Mouse (Mus musculus) A20 (cell line): Measurements from ENCODE around the gene Gpr158.
"Not testable (repeated sequence)": the region's sequence is repeated elsewhere in the genome, so short reads cannot be mapped to it uniquely, and the experiment has no call there.

Source experiments
- DNase-seq: peaks from one replicate; pipeline ENCODE4 v3.0.0-alpha.2; 2011; ENCODE audit warnings: low read depth, low spot score

Gpr158 gene

DNA sequence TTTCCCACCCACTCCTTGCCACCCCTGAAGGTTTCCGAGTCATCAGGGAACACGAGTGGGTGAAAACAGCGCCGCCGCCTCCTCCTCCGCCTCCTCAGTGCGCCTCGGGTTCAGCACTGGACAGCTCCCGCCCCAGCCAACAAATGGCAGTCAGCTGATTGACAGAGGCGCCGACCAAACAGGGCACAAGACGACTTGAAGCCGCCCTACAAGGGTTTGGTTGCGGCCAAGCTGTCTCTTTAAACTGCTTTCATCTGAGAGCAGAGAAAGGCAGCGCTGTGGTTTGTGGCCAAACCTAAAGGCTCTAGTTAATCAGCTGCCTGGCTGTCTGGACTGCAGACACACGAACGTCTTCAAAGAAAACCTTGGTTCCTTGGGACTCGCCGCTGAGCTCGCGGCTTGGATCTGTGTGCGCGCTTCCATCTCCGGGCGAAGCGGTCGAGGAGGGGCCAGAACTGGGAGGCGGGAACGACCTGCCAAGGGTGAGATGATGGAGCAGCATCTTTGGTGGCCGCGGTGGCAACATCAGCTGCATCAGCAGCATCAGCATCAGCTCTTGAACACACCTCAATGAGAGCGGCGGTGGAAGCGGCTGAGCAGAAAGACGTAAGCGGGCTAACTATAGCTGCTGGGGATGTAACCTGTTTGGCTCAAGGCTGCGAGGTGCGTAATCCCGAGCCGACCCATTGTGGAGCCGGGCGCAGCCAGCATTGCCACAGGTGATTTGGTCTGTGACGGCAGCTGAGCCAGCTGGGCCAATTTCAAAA is at the start of gene Gpr158:
Gpr158 (plus strand) TSS at position 198 of the 767 bp plus-strand sequence.
- DNase-seq: no peak

DNA sequence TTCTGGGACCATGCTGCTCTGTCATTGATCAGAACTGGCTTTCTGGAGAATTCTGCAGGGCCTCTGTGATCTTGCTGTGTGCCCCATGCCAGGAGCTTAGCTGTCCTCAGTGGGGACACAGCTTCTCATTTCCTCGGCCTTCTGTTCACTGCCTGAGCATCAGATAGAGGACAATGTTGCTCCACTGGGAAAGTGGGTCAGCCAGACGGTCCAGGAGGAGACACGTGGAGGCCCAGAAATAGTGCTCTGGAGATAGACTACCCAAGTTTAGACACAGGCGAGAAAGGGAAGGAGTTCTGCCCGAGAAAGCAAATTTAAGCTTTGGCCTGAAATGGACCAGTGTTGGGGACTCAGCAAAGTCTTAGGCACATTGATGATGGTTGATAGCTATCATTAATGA is 23.5 kb upstream of the Gpr158 start:
- DNase-seq: no peak

DNA sequence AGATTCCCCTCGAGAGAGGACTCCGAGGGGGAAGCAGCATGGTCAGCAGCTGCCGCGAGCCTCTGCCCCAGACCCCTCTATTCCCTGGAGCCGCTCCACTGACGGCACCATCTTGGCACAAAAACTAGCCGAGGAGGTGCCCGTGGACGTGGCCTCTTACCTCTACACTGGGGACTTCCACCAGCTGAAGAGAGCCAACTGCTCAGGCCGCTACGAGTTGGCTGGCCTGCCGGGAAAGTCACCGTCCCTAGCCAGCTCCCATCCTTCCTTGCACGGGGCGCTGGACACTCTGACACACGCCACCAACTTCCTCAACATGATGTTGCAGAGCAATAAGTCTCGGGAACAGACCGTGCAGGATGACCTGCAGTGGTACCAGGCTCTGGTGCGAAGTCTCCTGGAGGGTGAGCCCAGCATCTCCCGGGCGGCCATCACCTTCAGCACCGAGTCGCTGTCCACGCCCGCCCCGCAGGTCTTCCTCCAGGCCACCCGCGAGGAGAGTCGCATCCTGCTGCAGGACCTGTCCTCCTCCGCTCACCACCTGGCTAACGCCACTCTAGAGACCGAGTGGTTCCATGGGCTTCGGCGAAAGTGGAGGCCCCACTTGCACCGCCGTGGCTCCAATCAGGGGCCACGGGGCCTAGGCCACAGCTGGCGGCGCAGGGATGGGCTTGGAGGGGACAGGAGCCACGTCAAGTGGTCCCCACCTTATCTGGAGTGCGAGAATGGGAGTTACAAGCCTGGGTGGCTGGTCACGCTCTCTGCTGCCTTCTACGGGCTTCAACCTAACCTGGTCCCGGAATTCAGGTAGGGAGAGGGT is 1.2 kb downstream of the Gpr158 start:
- no peak for DNase-seq

DNA sequence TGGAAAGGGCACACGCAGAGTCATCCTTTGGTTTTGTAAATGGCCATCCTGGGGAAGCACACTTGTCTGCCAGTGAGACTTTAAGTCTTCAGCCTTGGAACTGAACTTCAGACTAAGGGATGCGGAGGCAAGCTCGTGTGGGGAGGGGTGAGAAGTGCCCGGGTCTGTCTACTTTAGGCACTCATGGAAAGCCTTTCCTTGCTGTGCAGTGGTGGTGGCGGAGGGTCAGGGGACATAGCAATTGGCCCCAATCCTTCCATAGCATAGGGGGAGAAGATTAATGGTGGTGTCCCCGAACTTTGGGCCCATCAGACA is 1.8 kb downstream of the Gpr158 start:
- DNase-seq: no peak

DNA sequence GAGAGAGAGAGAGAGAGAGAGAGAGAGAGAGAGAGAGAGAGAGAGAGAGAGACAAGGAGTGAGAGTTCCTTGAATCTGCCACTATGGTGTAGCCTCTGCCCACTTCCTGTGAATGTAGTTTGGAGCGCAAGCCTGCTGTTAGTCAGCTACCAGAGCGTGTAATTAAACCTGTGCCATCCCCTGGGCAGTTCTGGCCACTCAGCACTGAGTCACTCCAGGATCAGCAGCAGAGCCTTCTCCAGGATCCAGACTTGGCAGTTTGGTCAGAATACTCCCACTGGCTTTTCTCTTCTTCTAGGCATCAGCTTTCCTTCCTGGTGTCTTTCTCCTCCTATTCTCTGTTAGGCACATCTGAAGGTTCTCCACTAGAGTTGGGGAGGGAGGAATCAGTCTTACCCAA is 2.2 kb downstream of the Gpr158 start:
- no peak for DNase-seq

DNA sequence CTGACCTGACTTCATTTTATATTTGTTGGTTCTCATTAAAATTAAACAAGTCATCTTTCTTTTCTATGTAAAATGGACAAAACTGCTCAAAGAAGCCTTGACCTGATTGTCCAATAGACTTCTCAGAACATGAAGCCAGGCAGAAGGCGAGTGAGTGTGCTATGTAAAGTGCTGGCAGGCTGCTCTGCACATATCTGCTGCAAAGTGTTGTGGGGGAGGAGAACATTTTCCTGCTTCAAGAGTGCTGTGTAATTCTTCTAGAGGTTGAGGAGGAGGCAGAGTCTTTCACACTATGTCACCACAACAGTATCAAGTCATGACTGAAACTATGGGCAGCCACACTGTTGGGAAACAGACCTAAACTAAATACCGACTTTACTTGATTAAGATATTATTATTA is 12.2 kb downstream of the Gpr158 start:
- DNase-seq: no peak

DNA sequence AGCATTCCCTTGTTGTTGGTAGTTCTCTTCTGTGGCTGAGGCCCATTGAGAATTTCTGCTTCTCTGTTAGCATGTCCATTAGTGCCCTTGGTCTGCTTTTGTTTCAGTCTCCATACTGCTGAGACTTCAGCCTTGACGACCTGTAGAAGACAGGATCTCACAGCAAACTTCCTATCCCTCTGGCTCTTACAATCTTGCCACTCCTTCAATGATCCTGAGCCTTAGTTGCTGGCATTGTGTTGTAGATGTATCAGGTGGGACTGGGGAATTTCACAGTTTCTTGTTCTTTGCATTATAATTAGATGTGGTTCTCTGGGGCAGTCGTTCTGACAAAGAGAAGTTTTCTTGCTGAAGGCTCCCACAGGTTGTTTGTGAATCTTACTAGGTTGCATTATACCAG is 25.4 kb downstream of the Gpr158 start:
- DNase-seq: no peak

DNA sequence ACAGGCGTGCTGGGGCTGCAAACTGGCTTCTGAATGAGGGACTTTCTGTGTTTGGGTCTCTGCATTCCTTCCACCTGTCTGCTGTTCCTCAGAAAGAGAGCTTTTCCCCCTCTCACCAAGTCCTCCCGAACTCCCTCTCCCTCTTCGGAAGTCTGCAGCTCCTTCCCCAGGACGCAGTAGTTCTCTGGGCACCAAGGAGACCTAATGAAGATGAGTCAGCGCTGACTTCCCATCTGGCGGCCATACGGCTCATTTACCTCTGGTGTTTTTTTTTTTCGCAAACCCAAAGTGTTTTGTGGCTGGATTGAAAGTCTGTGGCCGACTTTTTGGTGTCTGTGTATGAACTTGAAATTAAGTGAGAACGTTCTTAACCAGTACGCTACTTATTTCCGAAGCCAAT is 30.0 kb downstream of the Gpr158 start:
- DNase-seq: no peak

DNA sequence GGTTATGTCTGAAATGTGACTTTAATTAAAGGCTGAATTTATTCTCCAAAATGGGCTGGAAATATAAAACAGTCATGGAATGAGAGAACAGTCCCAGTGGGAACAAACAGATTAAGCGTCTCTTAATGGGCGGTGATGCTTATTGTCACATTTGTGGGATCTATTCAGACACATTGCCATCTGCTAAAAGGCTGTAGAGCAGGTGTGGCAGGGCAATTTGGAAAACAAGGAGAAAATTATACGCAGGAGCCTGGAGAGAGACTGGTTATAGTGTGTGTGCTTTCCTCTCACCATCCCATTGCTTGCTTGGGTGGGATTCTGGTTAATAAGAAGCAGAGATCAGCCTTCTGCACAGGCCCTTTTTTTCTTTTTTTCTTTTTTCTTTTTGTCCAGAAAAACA is 32.3 kb downstream of the Gpr158 start:
- no peak for DNase-seq

DNA sequence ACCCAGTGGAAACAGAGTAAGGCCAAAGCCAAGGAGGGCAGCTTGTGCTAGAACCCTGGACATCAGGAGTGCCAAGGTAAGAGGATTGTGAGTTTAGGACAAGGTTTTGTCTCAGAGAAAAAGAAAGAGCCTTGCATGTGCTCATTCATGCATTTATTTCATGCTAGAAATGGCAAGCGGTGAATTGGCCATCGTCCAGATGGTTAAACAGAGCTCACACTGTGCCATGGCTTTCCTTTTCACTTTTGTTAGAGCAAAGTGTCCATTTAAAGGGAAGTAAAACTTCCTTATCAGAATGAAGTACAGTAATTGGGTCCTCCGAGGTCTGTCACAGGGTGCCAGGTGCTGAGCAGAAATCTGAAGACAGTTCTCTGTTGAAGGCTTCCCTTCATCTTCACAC is 38.3 kb downstream of the Gpr158 start:
- peak; percentile 62 for DNase-seq

DNA sequence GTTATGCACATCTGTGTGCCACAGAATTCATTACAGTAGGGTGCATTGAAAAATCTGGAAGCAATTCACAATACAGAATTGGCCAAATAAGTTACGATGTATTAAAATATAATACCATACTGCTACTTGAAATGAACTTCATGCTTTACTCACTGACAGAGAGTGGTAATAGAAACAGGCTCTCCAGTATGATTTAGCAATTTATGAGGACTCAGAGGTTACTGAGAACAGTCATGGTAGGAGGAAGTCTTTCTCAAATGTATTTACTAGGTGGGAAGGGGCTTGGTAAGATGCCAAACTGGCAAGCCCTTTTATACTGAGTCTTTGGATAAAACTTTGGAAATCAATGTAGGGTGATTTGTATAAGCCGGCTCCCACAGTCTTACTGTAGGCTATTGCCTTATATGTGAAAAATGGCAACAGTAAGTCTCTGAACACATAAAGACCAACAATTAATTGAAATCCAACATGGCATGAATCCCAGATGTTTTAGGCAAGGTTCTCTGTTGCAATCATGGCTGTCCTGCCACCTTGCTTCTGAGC is 40.2 kb downstream of the Gpr158 start:
- no peak for DNase-seq

DNA sequence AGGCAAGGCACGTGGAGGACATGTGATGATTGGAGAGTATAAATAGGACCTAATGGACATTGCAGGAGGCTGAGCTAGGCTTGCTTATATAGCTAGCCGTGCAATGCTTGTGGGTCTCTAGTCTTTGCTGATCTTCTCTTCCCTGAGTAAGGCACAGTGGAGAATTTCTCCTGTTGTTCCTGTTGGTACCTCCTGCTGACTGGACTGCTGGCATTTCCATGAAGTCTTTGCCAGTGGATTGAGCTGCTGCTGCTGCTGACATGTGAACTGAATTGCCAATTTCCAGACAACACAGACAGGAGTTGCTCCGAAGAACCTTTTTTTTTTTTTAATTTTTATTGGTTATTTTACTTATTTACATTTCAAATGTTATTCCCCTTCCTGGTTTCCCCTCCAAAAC is 41.5 kb downstream of the Gpr158 start:
- no peak for DNase-seq

DNA sequence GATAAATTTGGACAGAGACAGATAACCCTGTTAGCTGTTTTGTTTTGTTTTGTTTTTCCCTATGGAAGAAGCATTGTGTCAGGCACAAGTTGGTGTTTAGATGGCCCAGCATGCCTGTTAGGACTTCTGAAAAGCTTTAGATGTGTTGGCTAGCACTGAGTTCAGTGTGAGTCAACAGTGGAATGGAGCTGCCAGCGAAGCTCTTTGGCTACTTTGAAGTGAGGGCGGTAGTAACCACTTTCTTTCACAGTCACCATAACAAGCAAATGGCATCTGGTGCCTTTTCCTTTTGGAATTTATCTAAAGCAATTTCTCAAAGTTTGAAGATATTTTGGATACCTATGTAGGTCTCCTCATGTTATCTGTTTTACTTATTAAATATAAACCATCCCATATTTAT is 62.9 kb downstream of the Gpr158 start:
- DNase-seq: no peak

DNA sequence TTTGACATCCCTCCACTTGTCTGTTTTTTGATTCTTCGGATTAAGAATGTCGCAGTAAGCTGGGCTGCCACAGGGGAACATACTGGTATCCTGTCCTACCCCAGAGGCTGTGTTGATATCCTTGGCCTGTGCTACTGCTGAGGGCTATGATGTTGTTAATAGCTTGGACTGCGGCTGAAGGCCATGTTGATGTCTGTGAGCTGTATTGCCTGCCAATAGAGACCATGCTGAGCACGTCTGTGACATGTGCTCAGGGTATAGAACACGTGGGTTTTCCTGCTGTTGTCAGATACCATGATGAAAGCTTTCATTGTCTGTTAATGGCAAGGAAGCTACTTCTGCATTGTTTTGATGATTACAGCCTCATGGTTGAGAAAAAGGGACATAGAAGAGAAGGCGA is 63.8 kb downstream of the Gpr158 start:
- DNase-seq: no peak

DNA sequence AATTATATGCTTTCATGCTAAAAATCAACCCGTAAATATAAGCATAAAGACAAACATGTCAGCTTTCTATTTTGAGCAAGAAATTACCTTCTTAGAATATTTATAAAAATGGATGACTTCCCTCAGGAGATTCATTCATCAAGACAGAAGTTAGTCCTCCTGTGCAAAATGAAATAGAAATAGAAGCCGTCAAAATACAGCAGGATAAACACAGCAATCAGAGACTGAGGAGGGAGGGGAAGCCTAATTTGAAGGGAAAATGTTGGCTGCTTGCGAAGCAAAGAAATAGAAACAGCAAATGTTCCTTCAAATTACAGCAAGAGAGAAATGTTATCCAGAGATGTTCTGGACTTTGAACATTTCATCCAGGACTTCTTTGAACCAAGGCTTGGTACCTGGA is 72.3 kb downstream of the Gpr158 start:
- DNase-seq: no peak

DNA sequence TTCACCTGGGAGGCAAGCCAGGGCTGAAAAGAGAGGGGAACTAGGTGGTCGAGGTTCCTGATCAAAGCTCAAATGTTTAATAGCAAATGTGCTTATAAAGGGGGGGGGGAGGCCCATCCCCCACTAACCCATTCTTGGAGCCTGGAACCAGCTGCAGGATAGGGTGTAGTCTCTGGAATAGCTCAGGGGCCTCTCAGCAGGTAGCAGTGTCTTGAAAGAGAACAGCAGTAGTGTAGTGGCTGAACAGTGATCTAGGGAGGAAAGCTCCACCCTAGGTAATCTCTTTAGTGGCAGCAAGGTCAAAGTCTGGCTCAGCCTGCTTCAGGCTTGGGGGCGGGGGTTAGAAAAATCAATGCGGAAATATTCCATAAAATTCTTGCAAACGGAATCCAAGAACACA is 93.3 kb downstream of the Gpr158 start:
- DNase-seq: not testable (repeated sequence)

DNA sequence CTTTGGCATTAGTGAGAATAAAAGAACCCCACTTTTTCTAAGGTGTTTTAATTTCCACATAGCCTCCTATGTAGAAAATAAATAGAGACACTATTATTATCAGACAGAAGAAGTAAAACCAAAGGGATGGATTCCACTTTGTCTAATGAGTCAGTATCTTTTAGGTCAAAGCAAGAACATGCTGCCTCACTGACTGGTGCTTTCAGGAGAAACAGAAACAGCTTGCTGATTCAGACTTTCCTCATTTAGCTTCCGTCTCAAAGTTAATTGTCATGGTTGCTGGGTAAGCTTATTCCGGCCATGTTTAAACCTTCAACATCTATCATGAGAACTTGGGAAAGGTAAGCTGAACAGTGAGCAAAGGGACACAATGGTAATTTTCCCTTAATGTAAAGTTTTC is 107.6 kb downstream of the Gpr158 start:
- no peak for DNase-seq

DNA sequence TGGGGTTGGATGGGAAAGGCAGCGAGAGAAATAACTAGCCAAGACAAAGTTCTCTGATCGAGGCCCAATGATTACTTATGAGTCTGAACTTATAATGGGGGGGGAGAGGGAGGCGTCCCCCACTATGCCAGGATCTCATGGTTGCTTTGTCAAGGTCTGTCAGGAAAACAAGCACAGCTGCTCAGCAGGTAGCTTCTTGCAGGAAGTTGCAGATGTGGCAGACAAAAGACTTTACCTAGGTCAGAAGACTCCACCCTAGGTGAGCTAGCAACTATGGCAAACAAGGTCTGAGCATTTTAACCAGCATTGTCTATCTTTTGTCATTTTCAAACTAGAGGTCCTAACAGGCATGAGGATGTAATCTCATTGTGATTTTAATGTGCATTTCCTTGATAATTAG is 129.5 kb downstream of the Gpr158 start:
- DNase-seq: no peak

DNA sequence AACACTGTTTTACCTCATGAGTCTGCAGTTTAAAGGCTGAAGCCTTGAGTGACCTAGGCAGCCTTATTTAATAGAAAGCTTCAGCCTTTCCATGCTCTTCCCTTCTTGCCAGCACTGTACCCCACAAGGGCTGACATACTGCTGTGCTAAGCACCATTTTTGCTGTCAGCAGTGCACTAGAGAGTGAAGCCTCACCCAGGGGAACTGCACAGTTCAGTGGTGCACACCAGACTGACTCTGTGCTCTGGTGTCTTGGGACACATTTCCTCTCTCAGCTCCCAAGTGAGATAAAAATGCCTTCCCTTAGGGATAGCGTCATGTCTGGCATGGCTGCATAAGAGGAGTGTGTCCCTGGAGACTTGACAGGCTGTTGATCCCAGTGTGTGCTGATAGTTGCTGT is 130.6 kb downstream of the Gpr158 start:
- DNase-seq: no peak

DNA sequence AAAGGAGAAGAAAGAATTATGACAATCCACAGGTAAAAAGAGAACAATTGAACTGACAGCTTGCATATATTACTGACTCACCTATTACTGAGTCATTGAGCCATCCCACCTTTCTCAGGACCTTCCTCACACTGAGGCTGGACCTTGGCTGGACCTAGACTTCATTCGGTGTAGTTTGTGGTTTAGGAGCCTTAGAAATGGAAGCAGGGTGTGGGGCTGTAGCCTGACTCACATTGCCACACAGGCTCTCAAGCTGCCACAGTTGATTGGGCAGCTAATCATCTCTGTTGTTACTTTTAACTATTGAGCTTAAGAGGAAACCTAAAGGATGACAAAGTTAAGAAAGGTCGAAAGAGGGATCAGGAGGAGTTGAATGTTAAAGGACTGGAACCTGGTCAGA is 132.1 kb downstream of the Gpr158 start:
- DNase-seq: no peak

DNA sequence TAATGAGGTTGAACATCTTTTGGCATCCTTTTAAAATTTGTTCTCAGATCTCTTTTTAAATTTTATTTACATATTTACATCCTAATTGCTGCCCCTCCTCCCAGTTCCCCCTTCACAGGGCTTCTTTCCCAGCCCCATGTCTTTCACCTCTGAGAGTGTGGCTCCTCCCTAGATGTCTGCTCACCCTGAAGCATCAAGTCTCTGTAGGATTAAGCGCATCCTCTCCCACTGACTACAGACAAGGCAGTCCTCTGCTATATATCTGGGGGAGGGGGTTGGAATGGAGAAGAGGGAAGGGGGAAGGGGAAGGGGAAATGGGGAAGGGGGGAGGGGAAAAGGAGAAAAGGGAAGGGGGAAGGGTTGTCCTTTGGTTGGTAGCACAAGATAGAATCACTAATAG is 140.1 kb downstream of the Gpr158 start:
- DNase-seq: no peak

DNA sequence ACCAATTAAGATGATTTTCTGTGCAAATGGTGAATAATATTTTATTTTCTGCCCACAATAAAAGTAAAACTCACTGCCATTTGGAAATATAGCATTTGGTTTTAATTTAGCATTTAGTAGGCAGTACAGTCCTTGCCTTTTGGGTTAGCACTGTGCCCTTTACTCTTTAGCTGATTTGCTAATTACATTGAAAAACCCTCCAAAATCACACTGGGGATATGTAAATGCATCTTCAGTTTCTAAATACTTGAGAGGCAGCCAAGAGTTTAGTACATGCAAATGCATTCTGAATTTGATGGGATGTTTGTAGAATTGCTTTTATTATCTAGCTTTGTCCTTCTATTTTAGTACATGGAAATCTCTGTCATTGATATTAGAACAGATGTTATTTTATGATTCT is 163.4 kb downstream of the Gpr158 start:
- DNase-seq: no peak

DNA sequence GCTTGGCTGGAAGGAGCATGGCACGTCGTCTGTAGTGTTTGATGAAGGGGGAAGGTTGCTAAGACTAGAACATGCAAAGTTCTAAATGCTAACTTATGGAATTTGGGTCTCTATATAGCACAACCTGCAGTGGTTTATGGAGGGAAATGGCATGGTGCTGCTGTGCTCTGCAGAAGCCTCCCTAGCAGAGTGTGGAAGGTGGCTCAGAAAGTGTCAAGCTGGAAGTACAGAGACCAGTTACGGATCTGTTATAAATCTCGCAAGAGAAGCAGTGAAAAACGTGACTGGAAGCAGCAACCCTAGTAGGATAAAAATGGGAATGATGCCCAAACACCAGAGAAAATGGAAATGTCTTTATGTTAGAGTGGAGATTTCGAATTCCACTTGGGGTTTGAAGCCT is 251.8 kb downstream of the Gpr158 start:
- DNase-seq: no peak
